Mouse (Mus musculus) stomach, postnatal 0 days (tissue): Measurements from ENCODE around the gene Tmem213.

ENCODE experiments used
- CTCF ChIP-seq: IDR thresholded peaks from 2 replicates; pipeline ENCODE4 v1.5.1; 2016; ENCODE audit warnings: antibody characterized with exemption, low read depth, mild to moderate bottlenecking, moderate library complexity
- EP300 ChIP-seq: optimal IDR thresholded peaks from 2 replicates; pipeline ENCODE3; 2016; ENCODE audit warnings: antibody characterized with exemption

GRCm38 (mm10) chr6:38092539-38092938, 16.5 kb upstream of the Tmem213 start:
- TF ChIP-seq EP300, result no peak
- no peak for TF ChIP-seq CTCF
